Mouse (Mus musculus): ENCODE results near the gene Eaf2.

Gene Eaf2

GRCm38 (mm10) chr16:36874583-36875275 lies at the start of gene Eaf2, which contains the start of gene Golgb1:
TSS of gene Eaf2 (minus strand) at chr16:36875003.
TSS of gene Golgb1 (plus strand) at chr16:36875140.
- DNase-seq (ENCODE audit: low spot score in 2 of 2), result peak; percentile 89 to 93

GRCm38 (mm10) chr16:36924312-36924711 lies 49.5 kb upstream of the Eaf2 start:
- no peak for DNase-seq (ENCODE audit: low spot score in 2 of 2)

GRCm38 (mm10) chr16:36921980-36922379 lies 47.2 kb upstream of the Eaf2 start:
- no peak for DNase-seq (ENCODE audit: low spot score in 2 of 2)

GRCm38 (mm10) chr16:36921067-36921613 lies 46.3 kb upstream of the Eaf2 start:
- no peak for DNase-seq (ENCODE audit: low spot score in 2 of 2)

GRCm38 (mm10) chr16:36920410-36920809 lies 45.6 kb upstream of the Eaf2 start:
- DNase-seq (ENCODE audit: low spot score in 2 of 2), result no peak

GRCm38 (mm10) chr16:36918505-36918904 lies 43.7 kb upstream of the Eaf2 start:
- no peak for DNase-seq (ENCODE audit: low spot score in 2 of 2)

GRCm38 (mm10) chr16:36914195-36914594 lies 39.4 kb upstream of the Eaf2 start:
- DNase-seq (ENCODE audit: low spot score in 2 of 2), result no peak

GRCm38 (mm10) chr16:36912311-36912710 lies 37.5 kb upstream of the Eaf2 start:
- no peak for DNase-seq (ENCODE audit: low spot score in 2 of 2)

GRCm38 (mm10) chr16:36911909-36912308 lies 37.1 kb upstream of the Eaf2 start:
- no peak for DNase-seq (ENCODE audit: low spot score in 2 of 2)

GRCm38 (mm10) chr16:36903156-36903555 lies 28.4 kb upstream of the Eaf2 start:
- DNase-seq (ENCODE audit: low spot score in 2 of 2), result no peak

- no peak for DNase-seq (ENCODE audit: low spot score in 2 of 2)
Observed at GRCm38 (mm10) chr16:36896712-36897111, 21.9 kb upstream of the Eaf2 start.

GRCm38 (mm10) chr16:36893317-36893716 lies 18.5 kb upstream of the Eaf2 start:
- DNase-seq (ENCODE audit: low spot score in 2 of 2), result no peak

GRCm38 (mm10) chr16:36891415-36891814 lies 16.6 kb upstream of the Eaf2 start:
- DNase-seq (ENCODE audit: low spot score in 2 of 2), result no peak

- no peak for DNase-seq (ENCODE audit: low spot score in 2 of 2)
Observed at GRCm38 (mm10) chr16:36890559-36890958, 15.8 kb upstream of the Eaf2 start.

- DNase-seq (ENCODE audit: low spot score in 2 of 2), result no peak
Observed at GRCm38 (mm10) chr16:36887546-36887945, 12.7 kb upstream of the Eaf2 start.

- DNase-seq (ENCODE audit: low spot score in 2 of 2), result no peak
Observed at GRCm38 (mm10) chr16:36885912-36886311, 11.1 kb upstream of the Eaf2 start.

GRCm38 (mm10) chr16:36884881-36885280 lies 10.1 kb upstream of the Eaf2 start:
- DNase-seq (ENCODE audit: low spot score in 2 of 2), result no peak

- DNase-seq (ENCODE audit: low spot score in 2 of 2), result no peak
Observed at GRCm38 (mm10) chr16:36882737-36883343, 8.0 kb upstream of the Eaf2 start.

GRCm38 (mm10) chr16:36877316-36877715 lies 2.5 kb upstream of the Eaf2 start:
- no peak for DNase-seq (ENCODE audit: low spot score in 2 of 2)

- DNase-seq (ENCODE audit: low spot score in 2 of 2), result peak; percentile 22 to 30
Observed at GRCm38 (mm10) chr16:36875276-36875851, 561 bp upstream of the Eaf2 start.

- DNase-seq (ENCODE audit: low spot score in 2 of 2), result no peak
Observed at GRCm38 (mm10) chr16:36869442-36869841, 5.4 kb downstream of the Eaf2 start.

GRCm38 (mm10) chr16:36863585-36863984 lies 11.2 kb downstream of the Eaf2 start:
- DNase-seq (ENCODE audit: low spot score in 2 of 2), result no peak

- no peak for DNase-seq (ENCODE audit: low spot score in 2 of 2)
Observed at GRCm38 (mm10) chr16:36851202-36851601, 23.6 kb downstream of the Eaf2 start.

All from frontal cortex, postnatal 25 days (tissue).